Mouse (Mus musculus) hindbrain, embryonic 10.5 days (tissue): ENCODE measurements around the gene Blzf1. TPM values are rescaled to one million over a fixed set of nuclear protein-coding genes. Genes with fewer than 3 reads are reported as not detected.

Source experiments
- DNase-seq: peaks from one replicate; pipeline ENCODE4 v3.0.0-alpha.2; 2017; ENCODE audit warnings: low spot score
- H3K27ac ChIP-seq: fragments of 300-500 bp; sonication (generic); 2 replicates; pipeline ENCODE4 v1.5.1; 2016; ENCODE audit warnings: mild to moderate bottlenecking, moderate library complexity
- H3K27me3 ChIP-seq: fragments of 300-500 bp; sonication (generic); 2 replicates; pipeline ENCODE4 v1.6.1; 2016; ENCODE audit warnings: mild to moderate bottlenecking; ENCODE audit not compliant: poor library complexity, insufficient read depth, severe bottlenecking
- H3K36me3 ChIP-seq: fragments of 300-500 bp; sonication (generic); 2 replicates; pipeline ENCODE4 v1.6.1; 2016; ENCODE audit warnings: mild to moderate bottlenecking, moderate library complexity
- H3K4me1 ChIP-seq: fragments of 300-500 bp; sonication (generic); replicated peaks from 2 replicates; pipeline ENCODE4 v1.6.1; 2016; ENCODE audit warnings: mild to moderate bottlenecking
- H3K4me3 ChIP-seq: fragments of 300-500 bp; sonication (generic); 2 replicates; pipeline ENCODE4 v1.5.1; 2016; ENCODE audit warnings: mild to moderate bottlenecking, moderate library complexity
- H3K9me3 ChIP-seq: fragments of 300-500 bp; sonication (generic); 2 replicates; pipeline ENCODE4 v1.6.1; 2016; ENCODE audit warnings: mild to moderate bottlenecking, moderate library complexity
- WGBS: fragments of 180-500 bp; shearing (Covaris S2); methylation state at CpG from one replicate; pipeline ENCODE4 v1.1.7; 2016; 5-methylcytosine and 5-hydroxymethylcytosine counted together
- polyA plus RNA-seq: library from polyadenylated mRNA; unstranded; fragments of >200 nt; fragmentation: Nextera tagmentation; extraction: Ambion mirVana; gene quantifications from 2 replicates; pipeline ENCODE4 v1.2.1, GENCODE M21; 2016

Gene Blzf1
- polyA plus RNA-seq, 1 experiment from 2014 or later, result 26.4 TPM

DNA sequence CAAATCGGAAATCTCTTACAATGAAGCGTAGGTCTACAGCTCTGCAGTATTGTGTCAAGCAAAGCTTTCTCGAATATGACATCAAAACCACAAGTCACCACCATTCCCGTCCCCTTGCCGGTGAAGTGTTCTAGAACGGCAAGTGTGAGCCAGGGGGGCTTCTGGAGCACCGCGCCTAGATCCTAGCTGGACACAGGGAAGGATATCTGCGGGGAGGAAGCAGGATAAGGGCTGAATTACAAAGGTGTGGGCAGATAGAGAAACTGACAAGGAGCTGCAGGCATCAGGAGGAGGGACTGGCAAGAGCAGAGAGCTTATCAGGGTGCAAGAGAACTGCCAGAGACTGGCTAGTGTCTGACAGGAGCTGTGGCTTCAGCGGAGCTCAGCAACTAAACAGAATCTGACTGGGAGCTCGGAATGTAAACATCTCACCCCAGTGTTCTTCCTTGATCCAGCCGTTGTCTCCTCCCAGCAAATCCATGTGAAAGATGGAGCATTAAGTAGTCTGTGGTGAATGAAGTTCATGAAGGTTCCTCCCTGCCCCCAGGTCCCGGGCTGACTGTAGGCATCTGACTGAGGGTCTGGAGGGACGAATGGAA is 12.4 kb upstream of the Blzf1 start:
- Histone ChIP-seq H3K4me3 (no peak overlapping the region), H3K4me1 (peaks cover 6% of the 10 kb centered on the region; the same call in 1 of the 2 replicates), H3K36me3 (peaks cover 11% of the 10 kb centered on the region; the same call in 1 of the 2 replicates), H3K9me3 (no peaks in the 10 kb centered on the region), H3K27ac (no peak overlapping the region), H3K27me3 (no peaks in the 10 kb centered on the region)
- WGBS, result 81% methylated on average over 14 of the region's 14 CpGs
- no peak for DNase-seq

DNA sequence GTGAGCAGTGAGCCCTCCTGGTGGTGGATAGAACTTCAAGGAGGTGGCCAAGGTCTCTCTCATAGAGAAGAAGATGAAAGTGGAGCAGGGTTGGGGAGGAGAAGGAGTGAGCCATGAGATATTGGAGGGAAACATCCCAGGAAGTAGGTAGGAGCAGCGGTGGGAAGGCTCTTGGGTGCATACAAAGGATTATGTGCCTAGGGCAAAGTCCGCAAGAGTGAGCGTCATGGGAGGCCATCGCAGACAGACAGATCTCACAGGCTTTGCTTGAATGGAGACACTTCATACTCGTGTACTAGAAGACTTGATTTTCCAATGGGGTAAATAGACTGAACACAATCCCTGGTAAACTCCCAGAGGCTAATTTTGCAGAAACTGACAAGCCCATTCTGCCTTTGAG is 11.2 kb upstream of the Blzf1 start:
- no peaks in the 10 kb centered on the region for H3K9me3 ChIP-seq
- H3K4me3 ChIP-seq, result no peak overlapping the region
- H3K27ac ChIP-seq, result no peak overlapping the region
- no peak for DNase-seq
- H3K36me3 ChIP-seq, result peaks cover 22% of the 10 kb centered on the region
- H3K4me1 ChIP-seq, result peaks cover 6% of the 10 kb centered on the region; the same call in 1 of the 2 replicates
- 93% methylated on average over 5 of the region's 5 CpGs for WGBS
- H3K27me3 ChIP-seq, result no peaks in the 10 kb centered on the region

GRCm38 (mm10) chr1:164317261-164317660 is 10.0 kb upstream of the Blzf1 start:
- Histone ChIP-seq H3K9me3 (no peaks in the 10 kb centered on the region), H3K27ac (no peak overlapping the region), H3K4me1 (peaks cover 5% of the 10 kb centered on the region; the same call in 1 of the 2 replicates), H3K4me3 (no peak overlapping the region), H3K36me3 (peaks cover 33% of the 10 kb centered on the region), H3K27me3 (no peaks in the 10 kb centered on the region)
- no peak for DNase-seq
- 91% methylated on average over 9 of the region's 9 CpGs for WGBS

- Histone ChIP-seq H3K4me3 (no peak overlapping the region), H3K27me3 (no peaks in the 10 kb centered on the region), H3K9me3 (no peaks in the 10 kb centered on the region), H3K36me3 (peaks cover 36% of the 10 kb centered on the region), H3K27ac (no peak overlapping the region), H3K4me1 (no peaks in the 10 kb centered on the region)
- DNase-seq, result peak; percentile 76
- 36% methylated on average over 3 of the region's 3 CpGs for WGBS
Measured at GRCm38 (mm10) chr1:164316697-164317096, 9.4 kb upstream of the Blzf1 start.

DNA sequence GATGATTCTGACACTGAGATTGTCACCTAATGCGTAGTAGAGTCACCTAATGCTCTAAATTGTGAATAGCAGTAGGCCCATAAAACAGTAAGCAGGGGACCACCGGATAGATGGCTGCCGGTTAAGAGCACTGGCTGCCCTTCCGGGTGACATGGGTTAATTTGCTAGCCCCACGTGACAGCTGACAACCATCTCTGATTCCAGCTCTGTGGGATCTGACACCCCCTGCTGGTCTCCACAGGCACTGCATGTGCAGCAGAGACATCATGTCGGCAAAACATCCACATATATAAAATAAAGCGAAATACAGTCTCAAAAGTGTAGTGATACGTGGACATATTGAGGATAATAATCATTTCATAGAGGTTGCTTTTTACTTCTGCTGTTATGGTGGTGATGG is 8.0 kb upstream of the Blzf1 start:
- Histone ChIP-seq H3K4me1 (no peaks in the 10 kb centered on the region), H3K27me3 (no peaks in the 10 kb centered on the region), H3K9me3 (no peaks in the 10 kb centered on the region), H3K36me3 (peaks cover 43% of the 10 kb centered on the region), H3K4me3 (no peak overlapping the region), H3K27ac (no peak overlapping the region)
- peak; percentile 41 for DNase-seq
- WGBS, result 78% methylated on average over 8 of the region's 8 CpGs

- DNase-seq, result no peak
- Histone ChIP-seq H3K4me1 (no peaks in the 10 kb centered on the region), H3K4me3 (no peak overlapping the region), H3K36me3 (peaks cover 43% of the 10 kb centered on the region), H3K27me3 (no peaks in the 10 kb centered on the region), H3K27ac (no peak overlapping the region), H3K9me3 (no peaks in the 10 kb centered on the region)
- WGBS, result 92% methylated on average over 5 of the region's 5 CpGs
Measured at GRCm38 (mm10) chr1:164314085-164314484, 6.8 kb upstream of the Blzf1 start.

- Histone ChIP-seq H3K27me3 (no peaks in the 10 kb centered on the region), H3K4me1 (peaks cover 18% of the 10 kb centered on the region), H3K27ac (peak overlapping the region; percentile 82), H3K9me3 (no peaks in the 10 kb centered on the region), H3K36me3 (peaks cover 29% of the 10 kb centered on the region), H3K4me3 (peak overlapping the region; percentile 66)
- 12% methylated on average over 10 of the region's 10 CpGs for WGBS
- no peak for DNase-seq
Measured at GRCm38 (mm10) chr1:164307922-164308321, 633 bp upstream of the Blzf1 start.

GRCm38 (mm10) chr1:164303821-164304220 is 3.5 kb downstream of the Blzf1 start, which contains the start of gene Nme7:
TSS of gene Nme7 (plus strand) at chr1:164304121.
- WGBS, result 87% methylated on average over 5 of the region's 5 CpGs
- peaks cover 52% of the 10 kb centered on the region for H3K36me3 ChIP-seq

GRCm38 (mm10) chr1:164301949-164302348 is 5.3 kb downstream of the Blzf1 start:
- H3K4me1 ChIP-seq, result peaks cover 9% of the 10 kb centered on the region
- no peak overlapping the region for H3K4me3 ChIP-seq
- H3K9me3 ChIP-seq, result no peaks in the 10 kb centered on the region
- H3K27me3 ChIP-seq, result no peaks in the 10 kb centered on the region
- H3K27ac ChIP-seq, result no peak overlapping the region
- 90% methylated on average over 4 of the region's 4 CpGs for WGBS
- DNase-seq, result no peak
- H3K36me3 ChIP-seq, result peaks cover 70% of the 10 kb centered on the region

More at GRCm38 (mm10) chr1:164303821-164304220, 3.5 kb downstream of the Blzf1 start, which contains the start of gene Nme7:
- Histone ChIP-seq H3K4me3 (no peak within 1 kb of the TSS), H3K27ac (no peak within 1 kb of the TSS), H3K27me3 (no peaks in the 10 kb centered on the region), H3K9me3 (no peaks in the 10 kb centered on the region), H3K4me1 (peaks cover 18% of the 10 kb centered on the region)
- no peak for DNase-seq

GRCm38 (mm10) chr1:164296473-164296872 is 10.8 kb downstream of the Blzf1 start:
- DNase-seq, result no peak
- Histone ChIP-seq H3K4me3 (no peak overlapping the region), H3K4me1 (no peaks in the 10 kb centered on the region), H3K27me3 (no peaks in the 10 kb centered on the region), H3K9me3 (no peaks in the 10 kb centered on the region), H3K27ac (no peak overlapping the region), H3K36me3 (peaks cover 91% of the 10 kb centered on the region)
- WGBS, result 94% methylated on average over 4 of the region's 5 CpGs

- no peak overlapping the region for H3K4me3 ChIP-seq
- H3K36me3 ChIP-seq, result peaks cover 86% of the 10 kb centered on the region
- H3K4me1 ChIP-seq, result no peaks in the 10 kb centered on the region
- H3K27ac ChIP-seq, result no peak overlapping the region
- DNase-seq, result no peak
- 93% methylated on average over 6 of the region's 6 CpGs for WGBS
- no peaks in the 10 kb centered on the region for H3K27me3 ChIP-seq
- no peaks in the 10 kb centered on the region for H3K9me3 ChIP-seq
Measured at GRCm38 (mm10) chr1:164294071-164294470, 13.2 kb downstream of the Blzf1 start.

DNA sequence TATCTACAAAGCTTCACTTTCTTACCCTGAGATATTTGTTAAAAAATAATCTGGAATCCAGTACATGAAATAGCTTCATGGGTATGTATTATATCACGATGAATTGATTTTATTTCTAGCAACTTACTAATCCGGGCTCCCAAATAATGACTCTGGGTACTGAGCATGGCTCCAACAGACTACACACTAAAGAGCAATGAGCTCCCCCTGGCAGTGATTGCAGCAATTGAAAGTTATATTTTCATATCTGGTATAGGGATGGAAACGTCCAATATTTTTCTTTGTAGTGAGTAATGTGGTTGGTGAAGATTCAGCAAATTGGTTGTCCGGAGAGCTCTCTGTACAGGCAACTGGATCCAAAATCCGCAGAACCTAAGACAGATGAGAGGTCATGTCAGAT is 15.2 kb downstream of the Blzf1 start:
- Histone ChIP-seq H3K9me3 (no peaks in the 10 kb centered on the region), H3K4me1 (0 out of 2 replicates have a peak, but pooled peaks cover 3% of the 10 kb centered on the region), H3K27me3 (no peaks in the 10 kb centered on the region), H3K36me3 (peaks cover 66% of the 10 kb centered on the region), H3K27ac (no peak overlapping the region), H3K4me3 (no peak overlapping the region)
- WGBS, result 93% methylated on average over 5 of the region's 5 CpGs
- DNase-seq, result no peak

- Histone ChIP-seq H3K9me3 (no peaks in the 10 kb centered on the region), H3K27me3 (no peaks in the 10 kb centered on the region), H3K27ac (no peak overlapping the region), H3K4me1 (0 out of 2 replicates have a peak, but pooled peaks cover 3% of the 10 kb centered on the region), H3K4me3 (no peak overlapping the region), H3K36me3 (peaks cover 28% of the 10 kb centered on the region)
- DNase-seq, result no peak
- WGBS, result 60% methylated on average over 15 of the region's 15 CpGs
Measured at GRCm38 (mm10) chr1:164287406-164287805, 19.9 kb downstream of the Blzf1 start.
